In the genomic region with DNA sequence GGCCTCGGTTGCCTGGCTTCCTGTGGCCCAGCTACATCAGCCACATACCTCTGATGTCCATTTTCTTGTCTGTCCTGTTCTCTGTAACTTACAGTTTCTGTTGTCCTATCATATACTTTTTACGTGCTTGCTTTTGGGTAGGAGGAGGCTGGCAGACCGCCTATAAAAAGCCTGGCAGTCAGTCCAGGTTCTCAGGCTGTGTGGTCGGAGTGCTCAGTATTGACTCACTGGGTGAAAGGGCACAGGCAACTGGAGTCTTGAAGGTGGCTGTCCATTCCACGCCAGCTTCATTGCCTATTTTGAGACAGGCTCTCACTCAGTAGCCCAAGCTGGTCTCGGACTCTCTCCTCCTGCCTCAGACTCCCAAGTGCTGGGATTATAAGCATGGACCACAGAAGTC, we compare ENCODE assay signal across 14 mouse cellular contexts. TPM values are rescaled to one million over a fixed set of nuclear protein-coding genes. Genes with fewer than 3 reads are reported as not detected.
DNase-seq lines count a peak whose midpoint lies in the region; ATAC-seq lines count a peak whose summit lies in the region.
"Had no signal": no experiment of that assay in that cellular context is flagged by ENCODE, and none has a peak within 500 bp of the region (broad histone marks: within the 10 kb centered on the region; RNA-seq: fewer than 3 reads in every experiment).

No protein-coding gene starts in this region.

- H3K27me3 ChIP-seq in heart, embryonic 12.5 days (replicated peaks): no peaks in the 10 kb centered on the region
- H3K27me3 ChIP-seq: megakaryocyte, embryonic 14.5 days; neural tube, embryonic 15.5 days had no signal

- ATAC-seq in heart, embryonic 12.5 days (ENCODE audit: insufficient number of reproducible peaks, low FRiP score): no peak

- H3K4me2 ChIP-seq in heart, embryonic 12.5 days: no peak overlapping the region
- H3K4me2 ChIP-seq: neural tube, embryonic 15.5 days had no signal

- 82% methylated on average over 6 of the region's 6 CpGs for WGBS in heart, embryonic 12.5 days

- peak; percentile 60 to 82 for DNase-seq in heart, adult 18-20 months
- peak; percentile 16 for DNase-seq in lung, postnatal 25 days (ENCODE audit: low spot score)
- DNase-seq in lung, postnatal 10 days: no peak
- peak; percentile 65 for DNase-seq in fat pad, adult 2 months (ENCODE audit: extremely low read depth, low read depth, low spot score)
- peak; percentile 65 for DNase-seq in skeletal muscle tissue, adult 2 months (ENCODE audit: low read depth, low spot score)
- DNase-seq in c-Kit-positive CD71-positive TER-119-positive erythroid progenitor cells, embryonic 14.5 days (ENCODE audit: low spot score): no peak
- DNase-seq: cerebellum, adult 8-10 months; right cerebral cortex, adult 18-20 months; thymus, adult 18-20 months had no signal

- H3K4me3 ChIP-seq in heart, embryonic 12.5 days: no peak overlapping the region
- H3K4me3 ChIP-seq: limb, embryonic 10.5 days; megakaryocyte, embryonic 14.5 days; neural tube, embryonic 15.5 days had no signal

- H3K36me3 ChIP-seq in heart, embryonic 12.5 days: peaks cover 95% of the 10 kb centered on the region

- H3K4me1 ChIP-seq in heart, embryonic 12.5 days (replicated peaks): no peaks in the 10 kb centered on the region
- H3K4me1 ChIP-seq: limb, embryonic 10.5 days; neural tube, embryonic 15.5 days had no signal

- no peak overlapping the region for H3K27ac ChIP-seq in heart, embryonic 12.5 days (ENCODE audit: poor library complexity, severe bottlenecking)
- H3K27ac ChIP-seq: limb, embryonic 10.5 days; neural tube, embryonic 15.5 days had no signal

- H3K9ac ChIP-seq in heart, embryonic 12.5 days: no peak overlapping the region
- H3K9ac ChIP-seq: neural tube, embryonic 15.5 days had no signal

- no peaks in the 10 kb centered on the region for H3K9me3 ChIP-seq in heart, embryonic 12.5 days (replicated peaks)
- H3K9me3 ChIP-seq: limb, embryonic 10.5 days; megakaryocyte, embryonic 14.5 days; neural tube, embryonic 15.5 days had no signal

RNA-seq across cellular contexts. Expression of gene Fbxo21, which starts 13.2 kb away (rescaled TPM):
- total RNA-seq in heart, adult 18-20 months (2021): 10 to 100 TPM; 35.7 to 38.8 TPM
- 67.3 and 71.2 TPM in 2 replicates for polyA plus RNA-seq in heart, embryonic 12.5 days (2016; fragmentation: Nextera tagmentation; extraction: Ambion mirVana)

RNA-seq across cellular contexts. Expression of gene Tesc, which starts 37.8 kb away (rescaled TPM):
- 100 to 1,000 TPM; 183 to 211 TPM for total RNA-seq in heart, adult 18-20 months (2021)
- polyA plus RNA-seq in heart, embryonic 12.5 days (2016; fragmentation: Nextera tagmentation; extraction: Ambion mirVana): 17.3 and 20.4 TPM in 2 replicates
- total RNA-seq: hematopoietic stem cell, adult 5-6 weeks had no signal

Comparison
In these comparisons a context has a peak if more than half of its experiments do, and no peak if none do; other contexts are left out.
1. DNase-seq: peak in heart, adult 18-20 months (2 of 2), lung, postnatal 25 days (single experiment), fat pad, adult 2 months (single experiment) and skeletal muscle tissue, adult 2 months (single experiment); none in lung, postnatal 10 days (single experiment) and c-Kit-positive CD71-positive TER-119-positive erythroid progenitor cells, embryonic 14.5 days (single experiment).